Mouse (Mus musculus) liver, embryonic 15.5 days (tissue): Measurements from ENCODE around the gene Six2. TPM values are rescaled to one million over a fixed set of nuclear protein-coding genes. Genes with fewer than 3 reads are reported as not detected.

Experiments
- ATAC-seq: fragments of 200-750 bp; cut with Nextera tagmentation; 2 replicates; pipeline ENCODE4 v1.8.0; 2017; ENCODE audit warnings: moderate number of reproducible peaks, mild to moderate bottlenecking, moderate library complexity; ENCODE audit not compliant: insufficient read depth
- H3K27ac ChIP-seq: fragments of 300-500 bp; sonication (generic); replicated peaks from 2 replicates; pipeline ENCODE4 v1.5.1; 2015; ENCODE audit warnings: mild to moderate bottlenecking, inconsistent platforms
- H3K27me3 ChIP-seq: fragments of 300-500 bp; sonication (generic); 2 replicates; pipeline ENCODE4 v1.6.1; 2015; ENCODE audit warnings: mild to moderate bottlenecking, inconsistent platforms
- H3K36me3 ChIP-seq: fragments of 300-500 bp; sonication (generic); replicated peaks from 2 replicates; pipeline ENCODE4 v1.6.1; 2015; ENCODE audit warnings: moderate library complexity, mild to moderate bottlenecking, inconsistent platforms
- H3K4me1 ChIP-seq: fragments of 300-500 bp; sonication (generic); replicated peaks from 2 replicates; pipeline ENCODE4 v1.6.1; 2015; ENCODE audit warnings: inconsistent platforms
- H3K4me2 ChIP-seq: fragments of 300-500 bp; sonication (generic); 2 replicates; pipeline ENCODE4 v1.6.1; 2015; ENCODE audit warnings: moderate library complexity, mild to moderate bottlenecking, inconsistent platforms
- H3K4me3 ChIP-seq: fragments of 300-500 bp; sonication (generic); replicated peaks from 2 replicates; pipeline ENCODE4 v1.5.1; 2015; ENCODE audit warnings: mild to moderate bottlenecking, inconsistent platforms
- H3K9ac ChIP-seq: fragments of 300-500 bp; sonication (generic); 2 replicates; pipeline ENCODE4 v1.6.1; 2015; ENCODE audit warnings: moderate library complexity, mild to moderate bottlenecking, inconsistent platforms
- H3K9me3 ChIP-seq: fragments of 300-500 bp; sonication (generic); replicated peaks from 2 replicates; pipeline ENCODE4 v1.6.1; 2016; ENCODE audit warnings: inconsistent platforms
- WGBS: fragments of 180-500 bp; shearing (Covaris S2); methylation state at CpG from one replicate; pipeline ENCODE4 v1.1.7; 2015; ENCODE audit warnings: mixed read lengths; ENCODE audit not compliant: insufficient replicate concordance; 5-methylcytosine and 5-hydroxymethylcytosine counted together
- polyA plus RNA-seq: library from polyadenylated mRNA; unstranded; fragments of >200 nt; fragmentation: Nextera tagmentation; extraction: Ambion mirVana; gene quantifications from 2 replicates; pipeline ENCODE4 v1.2.1, GENCODE M21; 2015

The Six2 gene
- polyA plus RNA-seq, 1 experiment from 2014 or later, result not detected

DNA sequence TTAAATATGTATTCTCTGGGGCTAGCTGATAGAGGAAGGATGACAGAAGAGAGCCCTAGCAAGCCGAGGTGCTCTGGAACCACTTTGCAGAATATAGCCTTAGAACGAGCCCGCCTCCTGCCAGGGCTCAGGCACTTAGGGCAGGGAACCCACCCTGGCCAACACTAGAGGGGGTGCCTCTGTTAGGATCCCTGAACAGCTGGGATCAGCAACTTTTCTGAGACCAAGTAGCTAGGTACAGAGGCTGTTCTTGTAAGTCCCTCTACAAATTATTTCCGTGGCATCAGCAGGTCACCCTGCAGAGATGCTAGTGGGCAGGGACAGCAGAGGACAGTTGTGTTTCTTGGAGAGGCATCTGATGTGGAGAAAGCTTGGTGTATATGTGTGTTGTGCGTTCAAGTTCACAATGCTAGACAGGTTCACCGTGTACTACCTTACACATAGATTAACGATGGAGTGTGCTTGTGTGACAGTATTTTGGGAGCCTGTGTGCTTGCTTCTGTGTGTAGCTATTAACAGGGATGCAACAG lies 5.8 kb downstream of the Six2 start:
- no peaks in the 10 kb centered on the region for H3K4me1 ChIP-seq
- no peak overlapping the region for H3K4me2 ChIP-seq
- H3K36me3 ChIP-seq, result no peaks in the 10 kb centered on the region
- ATAC-seq, result no peak
- H3K27me3 ChIP-seq, result peaks cover 98% of the 10 kb centered on the region
- H3K4me3 ChIP-seq, result no peak overlapping the region
- H3K27ac ChIP-seq, result no peak overlapping the region
- H3K9me3 ChIP-seq, result no peaks in the 10 kb centered on the region
- no peak overlapping the region for H3K9ac ChIP-seq
- 6% methylated on average over 7 of the region's 7 CpGs for WGBS

GRCm38 (mm10) chr17:85681741-85682140 lies 6.3 kb downstream of the Six2 start:
- Histone ChIP-seq H3K4me3 (no peak overlapping the region), H3K4me1 (no peaks in the 10 kb centered on the region), H3K27me3 (peaks cover 98% of the 10 kb centered on the region), H3K9ac (no peak overlapping the region), H3K4me2 (no peak overlapping the region), H3K27ac (no peak overlapping the region), H3K36me3 (no peaks in the 10 kb centered on the region), H3K9me3 (no peaks in the 10 kb centered on the region)
- WGBS, result 8% methylated on average over 6 of the region's 6 CpGs
- no peak for ATAC-seq

DNA sequence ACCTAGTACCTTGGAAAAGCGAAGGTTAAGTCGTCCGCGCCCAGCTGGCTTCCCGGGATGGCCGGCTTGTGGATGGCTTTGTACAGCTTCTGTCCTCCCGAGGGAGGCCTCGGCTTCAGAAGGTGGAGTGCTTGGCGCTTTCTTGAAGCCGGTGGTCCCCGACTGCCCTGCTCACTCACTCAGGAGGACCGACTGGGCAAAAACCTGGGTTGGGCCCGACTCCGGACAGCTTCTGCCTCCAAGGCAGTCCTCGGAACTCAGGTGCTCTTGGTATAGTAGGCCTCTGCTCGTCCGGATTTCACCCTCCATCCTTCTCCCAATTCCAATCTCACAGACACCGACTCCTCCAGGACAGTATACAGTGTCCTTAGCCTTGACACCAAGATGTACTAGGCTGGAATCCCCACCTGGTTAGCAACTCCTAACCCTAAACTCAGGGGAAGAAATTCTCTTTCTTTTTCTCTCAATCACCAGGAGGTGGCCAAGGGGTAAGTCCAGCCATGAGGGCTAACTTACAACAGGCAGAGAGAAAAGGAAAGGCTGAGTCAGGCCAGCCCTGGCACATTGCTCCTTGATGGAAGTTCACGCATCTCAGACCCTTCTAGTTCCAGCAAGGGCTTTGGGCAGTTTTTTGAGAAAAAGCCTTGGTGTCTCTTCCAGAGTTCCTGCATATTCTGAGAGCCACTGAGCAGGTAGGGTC lies 7.1 kb downstream of the Six2 start:
- Histone ChIP-seq H3K4me3 (no peak overlapping the region), H3K9me3 (no peaks in the 10 kb centered on the region), H3K9ac (no peak overlapping the region), H3K27ac (no peak overlapping the region), H3K27me3 (peaks cover 96% of the 10 kb centered on the region), H3K4me1 (no peaks in the 10 kb centered on the region), H3K4me2 (no peak overlapping the region), H3K36me3 (no peaks in the 10 kb centered on the region)
- 4% methylated on average over 19 of the region's 19 CpGs for WGBS
- ATAC-seq, result no peak

DNA sequence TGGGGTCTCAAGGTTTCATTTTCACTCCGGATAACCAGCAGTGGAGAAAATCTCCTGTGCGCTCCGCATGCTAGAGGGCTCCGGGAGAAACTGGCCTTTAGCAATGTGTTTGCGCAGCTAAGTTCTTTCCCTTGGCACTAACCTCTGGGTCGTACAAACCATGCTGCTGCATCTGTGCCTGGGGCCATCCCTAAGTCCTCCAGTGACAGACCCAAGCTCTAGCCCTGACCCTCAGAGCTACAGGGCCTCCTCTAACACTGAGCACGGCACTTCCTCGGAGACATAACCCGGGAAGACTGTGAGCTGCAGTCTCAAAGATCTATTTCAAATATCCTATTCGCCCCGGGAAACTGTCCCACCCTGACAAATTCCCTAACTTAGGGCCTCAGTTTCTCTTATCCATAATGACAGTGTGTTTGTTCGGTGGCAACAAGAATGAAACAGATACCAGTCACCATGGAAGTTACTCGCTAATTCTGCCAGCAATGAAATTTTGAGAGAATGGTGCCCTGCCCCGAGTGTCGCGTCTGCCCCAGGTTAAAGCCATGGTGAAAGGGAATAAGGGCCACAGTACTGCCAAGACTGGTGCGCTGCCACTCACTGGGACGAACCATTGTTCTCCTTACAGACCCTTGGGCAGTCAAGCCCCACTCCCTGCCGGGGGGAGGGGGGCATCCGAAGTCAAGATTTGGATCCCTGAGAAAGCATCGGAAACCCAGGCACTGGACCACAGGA lies 7.8 kb downstream of the Six2 start:
- WGBS, result 3% methylated on average over 21 of the region's 21 CpGs
- Histone ChIP-seq H3K36me3 (no peaks in the 10 kb centered on the region), H3K27ac (no peak overlapping the region), H3K27me3 (peaks cover 94% of the 10 kb centered on the region), H3K4me3 (no peak overlapping the region), H3K4me1 (no peaks in the 10 kb centered on the region), H3K9me3 (no peaks in the 10 kb centered on the region), H3K9ac (no peak overlapping the region), H3K4me2 (no peak overlapping the region)
- no peak for ATAC-seq

GRCm38 (mm10) chr17:85679651-85680050 lies 8.4 kb downstream of the Six2 start:
- H3K36me3 ChIP-seq, result no peaks in the 10 kb centered on the region
- no peak overlapping the region for H3K4me2 ChIP-seq
- WGBS, result 2% methylated on average over 15 of the region's 15 CpGs
- no peaks in the 10 kb centered on the region for H3K4me1 ChIP-seq
- H3K27me3 ChIP-seq, result peaks cover 92% of the 10 kb centered on the region
- H3K9me3 ChIP-seq, result no peaks in the 10 kb centered on the region
- ATAC-seq, result no peak
- no peak overlapping the region for H3K4me3 ChIP-seq
- no peak overlapping the region for H3K9ac ChIP-seq
- H3K27ac ChIP-seq, result no peak overlapping the region

DNA sequence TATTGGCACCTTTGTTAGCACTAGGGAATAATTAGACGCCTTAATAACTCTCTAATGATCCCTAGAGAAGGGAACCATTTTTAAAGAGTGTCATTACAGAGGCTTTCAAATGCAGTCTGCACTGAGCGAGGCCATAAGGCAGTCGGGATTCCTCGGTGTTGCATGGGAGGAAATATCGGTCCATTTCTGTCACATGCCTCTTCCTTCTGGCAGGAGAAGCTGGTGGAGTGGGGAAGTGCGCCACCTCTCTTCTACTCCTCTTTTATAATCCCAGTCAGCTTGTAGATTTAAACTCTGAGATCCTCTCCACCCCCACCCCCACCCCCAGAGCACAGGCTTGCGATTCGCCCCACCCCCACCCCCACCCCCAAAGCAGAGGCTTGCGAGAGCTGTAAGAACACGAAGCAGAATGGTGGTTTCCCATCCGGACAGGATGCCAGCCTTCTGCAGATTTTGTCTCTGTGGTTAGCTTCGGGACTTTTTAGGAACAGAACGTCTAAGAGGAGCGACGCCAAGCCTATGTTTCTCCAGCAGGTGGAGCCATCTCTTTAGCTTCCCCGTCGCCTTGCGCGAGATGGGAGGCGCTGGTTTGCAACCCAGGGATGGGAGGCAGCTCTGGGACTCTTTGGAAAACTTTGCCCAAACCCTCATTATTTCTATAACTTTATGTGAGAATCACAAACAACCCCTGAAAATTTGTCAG lies 23.3 kb downstream of the Six2 start:
- WGBS, result 2% methylated on average over 20 of the region's 20 CpGs
- peaks cover 57% of the 10 kb centered on the region for H3K27me3 ChIP-seq

GRCm38 (mm10) chr17:85664202-85664601 lies 23.9 kb downstream of the Six2 start:
- 15% methylated on average over 2 of the region's 2 CpGs for WGBS
- ATAC-seq, result no peak

More for the DNA sequence above, 23.3 kb downstream of the Six2 start:
- no peaks in the 10 kb centered on the region for H3K36me3 ChIP-seq
- H3K27ac ChIP-seq, result no peak overlapping the region
- no peaks in the 10 kb centered on the region for H3K9me3 ChIP-seq
- ATAC-seq, result no peak
- H3K4me1 ChIP-seq, result no peaks in the 10 kb centered on the region
- no peak overlapping the region for H3K4me2 ChIP-seq
- H3K4me3 ChIP-seq, result no peak overlapping the region
- no peak overlapping the region for H3K9ac ChIP-seq

DNA sequence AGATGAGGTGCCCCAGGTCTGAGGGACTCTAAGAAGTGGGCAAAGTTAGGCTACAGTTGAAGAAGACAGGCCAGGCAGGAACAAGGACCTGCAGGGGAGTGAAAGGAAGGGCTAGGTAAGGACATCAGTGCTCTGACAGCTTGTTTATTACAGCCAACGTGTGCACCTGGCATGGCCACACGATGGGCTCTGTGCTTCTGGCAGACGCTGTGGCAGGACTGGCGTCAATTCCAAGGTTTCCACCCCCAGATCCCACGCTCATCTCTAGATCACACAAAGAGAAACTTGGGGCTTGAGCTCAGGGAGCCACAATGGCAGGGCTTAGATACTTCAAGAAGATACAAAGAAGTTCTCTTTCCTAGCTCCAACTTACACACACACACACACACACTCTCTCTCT lies 26.6 kb downstream of the Six2 start:
- no peak overlapping the region for H3K4me3 ChIP-seq
- H3K4me2 ChIP-seq, result no peak overlapping the region
- H3K27ac ChIP-seq, result no peak overlapping the region
- no peaks in the 10 kb centered on the region for H3K36me3 ChIP-seq
- no peak for ATAC-seq
- peaks cover 51% of the 10 kb centered on the region for H3K27me3 ChIP-seq
- H3K4me1 ChIP-seq, result no peaks in the 10 kb centered on the region
- no peak overlapping the region for H3K9ac ChIP-seq
- WGBS, result 57% methylated on average over 5 of the region's 5 CpGs
- no peaks in the 10 kb centered on the region for H3K9me3 ChIP-seq

More at GRCm38 (mm10) chr17:85664202-85664601, 23.9 kb downstream of the Six2 start:
- no peaks in the 10 kb centered on the region for H3K9me3 ChIP-seq
- no peak overlapping the region for H3K27ac ChIP-seq
- peaks cover 57% of the 10 kb centered on the region for H3K27me3 ChIP-seq
- no peak overlapping the region for H3K4me3 ChIP-seq
- no peaks in the 10 kb centered on the region for H3K4me1 ChIP-seq
- H3K36me3 ChIP-seq, result no peaks in the 10 kb centered on the region
- H3K4me2 ChIP-seq, result no peak overlapping the region
- H3K9ac ChIP-seq, result no peak overlapping the region

GRCm38 (mm10) chr17:85660016-85660415 lies 28.1 kb downstream of the Six2 start:
- H3K4me1 ChIP-seq, result no peaks in the 10 kb centered on the region
- H3K4me3 ChIP-seq, result no peak overlapping the region
- no peaks in the 10 kb centered on the region for H3K36me3 ChIP-seq
- H3K9me3 ChIP-seq, result no peaks in the 10 kb centered on the region
- WGBS, result 24% methylated on average over 1 of the region's 1 CpGs
- no peak overlapping the region for H3K4me2 ChIP-seq
- ATAC-seq, result no peak
- H3K27me3 ChIP-seq, result peaks cover 39% of the 10 kb centered on the region
- H3K9ac ChIP-seq, result no peak overlapping the region
- no peak overlapping the region for H3K27ac ChIP-seq

DNA sequence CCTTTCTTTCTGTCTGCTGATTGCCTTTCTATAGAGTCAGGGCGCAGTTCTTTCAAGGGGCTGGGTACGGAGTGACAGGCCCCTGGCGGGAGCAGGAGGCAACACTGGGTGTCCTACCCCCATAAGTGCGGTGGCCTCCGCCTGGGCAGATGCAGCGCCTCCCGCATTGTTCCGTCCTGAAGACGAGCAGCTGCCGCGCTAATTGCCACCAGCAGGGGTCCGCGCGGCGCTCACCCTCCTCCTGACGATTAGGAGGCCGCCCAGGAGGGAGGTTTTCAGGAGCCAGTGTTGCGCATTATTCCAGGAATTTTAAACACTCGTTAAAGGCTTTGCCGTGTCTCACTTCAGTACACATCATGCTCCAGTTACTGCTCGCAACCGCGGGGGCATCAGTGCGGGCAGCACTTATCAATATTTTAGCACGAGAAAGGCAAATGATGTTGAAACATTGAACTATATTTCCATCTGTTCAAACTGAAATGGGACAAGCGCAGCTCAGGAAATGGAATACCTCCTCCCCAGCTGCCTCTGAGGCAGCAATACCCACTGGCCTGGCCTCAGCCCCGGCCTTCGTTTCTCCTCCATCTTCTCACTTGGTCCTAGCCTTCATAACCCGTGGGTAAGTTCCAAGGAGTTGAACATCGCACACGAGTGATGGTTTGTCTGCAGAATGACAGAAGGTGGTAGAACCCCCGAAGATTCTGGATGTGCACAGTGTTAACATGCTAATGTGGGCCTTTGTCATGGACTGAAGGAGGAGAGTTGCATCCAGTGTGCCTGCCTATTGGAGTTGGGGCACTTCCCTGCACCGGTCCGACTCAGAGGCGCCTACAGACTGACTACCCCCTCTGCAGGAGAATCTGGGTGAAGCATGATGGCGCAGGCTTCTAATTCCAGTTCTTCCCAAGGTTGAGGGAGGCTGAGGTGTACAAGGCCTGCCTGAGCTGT lies 42.1 kb downstream of the Six2 start:
- no peak overlapping the region for H3K4me3 ChIP-seq
- no peak overlapping the region for H3K27ac ChIP-seq

More for the DNA sequence above, 42.1 kb downstream of the Six2 start:
- 3% methylated on average over 36 of the region's 36 CpGs for WGBS
- Histone ChIP-seq H3K9me3 (no peaks in the 10 kb centered on the region), H3K4me1 (no peaks in the 10 kb centered on the region), H3K27me3 (peaks cover 72% of the 10 kb centered on the region), H3K36me3 (no peaks in the 10 kb centered on the region), H3K4me2 (no peak overlapping the region), H3K9ac (no peak overlapping the region)
- no peak for ATAC-seq
